Mouse (Mus musculus): ENCODE results near the gene Kifc3.

DNA sequence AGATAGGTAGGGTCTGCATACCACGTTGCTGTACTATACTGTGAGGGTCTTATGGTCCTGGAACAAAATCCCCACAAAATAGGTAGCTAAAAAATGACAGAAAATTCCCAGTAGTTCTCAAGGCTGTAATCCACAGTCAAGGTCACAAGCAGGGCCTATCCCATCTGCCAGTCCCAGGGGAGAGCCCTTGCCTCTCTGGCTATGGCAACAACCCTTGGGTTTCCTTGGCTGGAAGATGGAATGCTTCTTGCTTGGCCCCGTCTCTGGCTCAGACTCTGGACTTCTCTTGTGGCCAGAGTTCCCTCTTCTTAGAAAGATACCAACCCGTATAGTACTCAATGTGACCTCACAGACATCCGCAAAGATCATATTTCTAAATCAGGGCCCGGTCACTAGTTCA lies 47.3 kb downstream of the Kifc3 start:
- TF ChIP-seq CTCF (conservative IDR thresholded peaks at IDR 0.05; ENCODE audit: low read length) (no peak), NANOG (IDR thresholded peaks at IDR 0.05; ENCODE audit: borderline replicate concordance, low read length) (no peak)
